Mouse (Mus musculus): ENCODE measurements around the gene Fam122a. TPM values are rescaled to one million over a fixed set of nuclear protein-coding genes. Genes with fewer than 3 reads are reported as not detected.
A peak's percentile ranks its signal among the peaks of the same experiment; 100 is the strongest.

Fam122a gene
- 19.7 and 30.4 TPM in 2 replicates for total RNA-seq (2014; rRNA removed)
- polyA plus RNA-seq (2015; fragmentation: Nextera tagmentation; extraction: Ambion mirVana): 55.2 and 61.4 TPM in 2 replicates

- WGBS: under 1% methylated on average over 78 of the region's 92 CpGs
- H3K4me2 ChIP-seq (ENCODE audit: low read depth, low read length, poor library complexity, severe bottlenecking): peak within 1 kb of the TSS; percentile 78
- TF ChIP-seq CTCF (IDR thresholded peaks at IDR 0.05): peak; percentile 40; the same call in 1 of the 2 replicates
- DNase-seq (ENCODE audit: low spot score) (peak; percentile 95), ATAC-seq (ENCODE audit: low FRiP score) (peak; percentile 97)
- no peaks in the 10 kb centered on the region for H3K9me3 ChIP-seq (ENCODE audit: low read length)
- peak within 1 kb of the TSS; percentile 91 for H3K9ac ChIP-seq (replicated peaks; ENCODE audit: low read length, poor library complexity, severe bottlenecking)
- H3K27me3 ChIP-seq (ENCODE audit: insufficient read depth, low read length): no peaks in the 10 kb centered on the region
- no peaks in the 10 kb centered on the region for H3K36me3 ChIP-seq (ENCODE audit: insufficient read depth, low read length)
- H3K4me3 ChIP-seq (ENCODE audit: low read depth, low read length): peak within 1 kb of the TSS; percentile 82
- 0 out of 2 replicates have a peak, but pooled peaks cover 2% of the 10 kb centered on the region for H3K4me1 ChIP-seq (ENCODE audit: insufficient read depth, low read length)
- H3K27ac ChIP-seq (ENCODE audit: low read depth, low read length): peak within 1 kb of the TSS; percentile 94
These were observed at the start of gene Fam122a for GRCm38 (mm10) chr19:24476929-24477882. TSS of gene Fam122a (minus strand) at chr19:24477356.

GRCm38 (mm10) chr19:24523476-24524313, 46.5 kb upstream of the Fam122a start:
- Histone ChIP-seq H3K36me3 (ENCODE audit: insufficient read depth, low read length) (no peaks in the 10 kb centered on the region), H3K9me3 (ENCODE audit: low read length) (no peaks in the 10 kb centered on the region), H3K27ac (ENCODE audit: low read depth, low read length) (no peak overlapping the region), H3K9ac (replicated peaks; ENCODE audit: low read length, poor library complexity, severe bottlenecking) (no peak overlapping the region), H3K4me1 (ENCODE audit: insufficient read depth, low read length) (no peaks in the 10 kb centered on the region), H3K27me3 (ENCODE audit: insufficient read depth, low read length) (no peaks in the 10 kb centered on the region), H3K4me3 (ENCODE audit: low read depth, low read length) (no peak overlapping the region), H3K4me2 (ENCODE audit: low read depth, low read length, poor library complexity, severe bottlenecking) (no peak overlapping the region)
- DNase-seq (ENCODE audit: low spot score) (peak; percentile 63), ATAC-seq (ENCODE audit: low FRiP score) (no peak)
- 82% methylated on average over 15 of the region's 15 CpGs for WGBS
- no peak for TF ChIP-seq CTCF (IDR thresholded peaks at IDR 0.05)

DNA sequence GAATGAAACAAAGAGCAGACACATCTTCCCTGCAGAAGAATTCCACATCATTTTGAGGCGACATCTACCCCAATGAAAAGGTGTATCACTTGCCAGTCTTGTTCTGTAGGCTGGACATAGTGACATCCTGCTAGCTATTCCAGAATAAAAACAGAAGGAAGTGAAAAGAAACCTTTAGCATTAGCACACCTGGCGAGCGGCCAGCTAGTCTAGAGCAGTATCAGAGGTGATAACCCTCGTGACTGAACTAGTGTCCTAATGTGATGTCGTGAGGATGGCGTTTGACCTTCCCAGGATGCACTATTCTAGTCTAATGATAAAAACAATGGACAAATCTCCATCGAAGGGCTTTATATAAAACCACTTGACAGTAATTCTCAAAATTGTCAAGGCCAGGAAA, 44.8 kb upstream of the Fam122a start:
- no peaks in the 10 kb centered on the region for H3K36me3 ChIP-seq (ENCODE audit: insufficient read depth, low read length)
- no peak overlapping the region for H3K27ac ChIP-seq (ENCODE audit: low read depth, low read length)
- no peak for DNase-seq (ENCODE audit: low spot score)
- H3K4me3 ChIP-seq (ENCODE audit: low read depth, low read length): no peak overlapping the region
- no peaks in the 10 kb centered on the region for H3K9me3 ChIP-seq (ENCODE audit: low read length)
- no peaks in the 10 kb centered on the region for H3K27me3 ChIP-seq (ENCODE audit: insufficient read depth, low read length)
- 91% methylated on average over 7 of the region's 7 CpGs for WGBS
- TF ChIP-seq CTCF (IDR thresholded peaks at IDR 0.05): no peak
- ATAC-seq (ENCODE audit: low FRiP score): no peak
- no peak overlapping the region for H3K9ac ChIP-seq (replicated peaks; ENCODE audit: low read length, poor library complexity, severe bottlenecking)
- H3K4me2 ChIP-seq (ENCODE audit: low read depth, low read length, poor library complexity, severe bottlenecking): no peak overlapping the region
- no peaks in the 10 kb centered on the region for H3K4me1 ChIP-seq (ENCODE audit: insufficient read depth, low read length)

DNA sequence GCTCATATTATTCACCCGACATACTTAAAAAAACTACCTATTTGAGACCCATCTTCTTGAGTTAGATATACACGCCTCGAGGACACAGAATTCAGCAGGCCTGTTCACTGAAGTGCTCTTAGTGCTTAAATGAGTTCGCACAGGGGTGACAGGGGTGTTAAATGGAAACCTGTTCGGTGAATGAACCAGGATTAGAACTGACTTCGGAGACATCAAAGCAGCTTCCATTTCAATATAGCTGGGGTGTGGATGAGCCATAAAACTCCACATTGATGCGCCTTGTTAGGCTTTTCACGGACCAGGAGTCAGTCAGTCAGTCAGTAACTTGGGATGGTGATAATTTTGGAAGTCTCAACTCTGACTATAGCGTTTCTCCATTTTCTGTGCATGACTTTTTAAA, 44.0 kb upstream of the Fam122a start:
- ATAC-seq (ENCODE audit: low FRiP score) (no peak), DNase-seq (ENCODE audit: low spot score) (no peak)
- Histone ChIP-seq H3K4me1 (ENCODE audit: insufficient read depth, low read length) (no peaks in the 10 kb centered on the region), H3K36me3 (ENCODE audit: insufficient read depth, low read length) (no peaks in the 10 kb centered on the region), H3K9me3 (ENCODE audit: low read length) (no peaks in the 10 kb centered on the region), H3K9ac (replicated peaks; ENCODE audit: low read length, poor library complexity, severe bottlenecking) (no peak overlapping the region), H3K4me3 (ENCODE audit: low read depth, low read length) (no peak overlapping the region), H3K27me3 (ENCODE audit: insufficient read depth, low read length) (no peaks in the 10 kb centered on the region), H3K27ac (ENCODE audit: low read depth, low read length) (no peak overlapping the region), H3K4me2 (ENCODE audit: low read depth, low read length, poor library complexity, severe bottlenecking) (no peak overlapping the region)
- no peak for TF ChIP-seq CTCF (IDR thresholded peaks at IDR 0.05)
- WGBS: 76% methylated on average over 9 of the region's 9 CpGs

DNA sequence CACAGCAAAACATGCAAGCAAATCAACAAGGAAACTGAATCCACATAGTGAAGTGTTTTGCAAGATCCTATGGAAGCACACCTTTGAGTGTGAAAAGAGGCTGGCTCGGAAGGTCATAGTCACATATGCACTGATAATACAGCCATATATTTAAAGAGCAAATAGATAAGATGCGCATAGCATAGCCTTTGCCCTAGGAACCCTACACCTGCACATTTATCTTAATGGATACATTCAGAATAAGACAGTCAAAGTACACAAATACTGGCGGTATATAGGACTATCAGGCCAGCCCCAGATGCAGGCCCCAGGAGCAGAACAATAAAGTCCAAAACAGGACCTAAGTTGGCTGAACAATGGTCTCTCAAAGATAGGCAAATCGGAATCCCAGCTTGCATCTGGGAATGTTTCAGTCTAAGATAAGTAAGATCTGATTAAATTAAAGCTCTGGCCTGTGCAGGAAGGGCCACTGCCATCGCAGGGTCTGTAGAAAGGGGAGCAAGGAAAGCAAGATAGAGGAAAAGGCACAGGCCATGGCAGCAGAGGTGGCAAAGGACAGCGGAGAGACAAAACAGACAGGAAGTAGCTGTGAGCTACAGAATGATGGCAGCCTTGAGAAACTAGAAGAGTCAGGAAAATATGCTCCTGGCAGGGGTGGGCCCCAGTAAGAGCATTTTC, 42.7 kb upstream of the Fam122a start:
- no peak overlapping the region for H3K4me3 ChIP-seq (ENCODE audit: low read depth, low read length)
- DNase-seq (ENCODE audit: low spot score) (no peak), ATAC-seq (ENCODE audit: low FRiP score) (no peak)
- no peaks in the 10 kb centered on the region for H3K27me3 ChIP-seq (ENCODE audit: insufficient read depth, low read length)
- WGBS: 90% methylated on average over 6 of the region's 6 CpGs
- H3K36me3 ChIP-seq (ENCODE audit: insufficient read depth, low read length): no peaks in the 10 kb centered on the region
- TF ChIP-seq CTCF (IDR thresholded peaks at IDR 0.05): no peak
- no peak overlapping the region for H3K9ac ChIP-seq (replicated peaks; ENCODE audit: low read length, poor library complexity, severe bottlenecking)
- no peaks in the 10 kb centered on the region for H3K9me3 ChIP-seq (ENCODE audit: low read length)
- H3K4me2 ChIP-seq (ENCODE audit: low read depth, low read length, poor library complexity, severe bottlenecking): no peak overlapping the region
- H3K4me1 ChIP-seq (ENCODE audit: insufficient read depth, low read length): no peaks in the 10 kb centered on the region
- H3K27ac ChIP-seq (ENCODE audit: low read depth, low read length): no peak overlapping the region

Data from midbrain, postnatal 0 days (tissue).